Mouse (Mus musculus) heart, embryonic 12.5 days (tissue): Measurements from ENCODE around the gene Alpk1. TPM values are rescaled to one million over a fixed set of nuclear protein-coding genes. Genes with fewer than 3 reads are reported as not detected.
A peak's percentile ranks its signal among the peaks of the same experiment; 100 is the strongest.

ENCODE experiments used
- ATAC-seq: fragments of 200-750 bp; cut with Nextera tagmentation; 2 replicates; pipeline ENCODE4 v1.8.0; 2017; ENCODE audit warnings: moderate TSS enrichment, moderate library complexity; ENCODE audit not compliant: insufficient number of reproducible peaks, low FRiP score
- H3K27ac ChIP-seq: fragments of 300-500 bp; sonication (generic); 2 replicates; pipeline ENCODE4 v1.5.1; 2016; ENCODE audit warnings: mild to moderate bottlenecking, moderate library complexity; ENCODE audit not compliant: poor library complexity, severe bottlenecking
- H3K27me3 ChIP-seq: fragments of 300-500 bp; sonication (generic); replicated peaks from 2 replicates; pipeline ENCODE4 v1.6.1; 2016; ENCODE audit warnings: mild to moderate bottlenecking, moderate library complexity
- H3K36me3 ChIP-seq: fragments of 300-500 bp; sonication (generic); 2 replicates; pipeline ENCODE4 v1.6.1; 2016; ENCODE audit warnings: mild to moderate bottlenecking, moderate library complexity
- H3K4me1 ChIP-seq: fragments of 300-500 bp; sonication (generic); replicated peaks from 2 replicates; pipeline ENCODE4 v1.6.1; 2016; ENCODE audit warnings: mild to moderate bottlenecking
- H3K4me2 ChIP-seq: fragments of 300-500 bp; sonication (generic); 2 replicates; pipeline ENCODE4 v1.6.1; 2016; ENCODE audit warnings: mild to moderate bottlenecking, moderate library complexity
- H3K4me3 ChIP-seq: fragments of 300-500 bp; sonication (generic); 2 replicates; pipeline ENCODE4 v1.5.1; 2016; ENCODE audit warnings: mild to moderate bottlenecking
- H3K9ac ChIP-seq: fragments of 300-500 bp; sonication (generic); 2 replicates; pipeline ENCODE4 v1.6.1; 2016; ENCODE audit warnings: mild to moderate bottlenecking, moderate library complexity
- H3K9me3 ChIP-seq: fragments of 300-500 bp; sonication (generic); replicated peaks from 2 replicates; pipeline ENCODE4 v1.6.1; 2016; ENCODE audit warnings: mild to moderate bottlenecking, moderate library complexity
- WGBS: fragments of 180-500 bp; shearing (Covaris S2); methylation state at CpG from one replicate; pipeline ENCODE4 v1.1.7; 2016; 5-methylcytosine and 5-hydroxymethylcytosine counted together
- polyA plus RNA-seq: library from polyadenylated mRNA; unstranded; fragments of >200 nt; fragmentation: Nextera tagmentation; extraction: Ambion mirVana; gene quantifications from 2 replicates; pipeline ENCODE4 v1.2.1, GENCODE M21; 2016

Alpk1 gene
- polyA plus RNA-seq, 1 experiment from 2014 or later, result 1.5 TPM

DNA sequence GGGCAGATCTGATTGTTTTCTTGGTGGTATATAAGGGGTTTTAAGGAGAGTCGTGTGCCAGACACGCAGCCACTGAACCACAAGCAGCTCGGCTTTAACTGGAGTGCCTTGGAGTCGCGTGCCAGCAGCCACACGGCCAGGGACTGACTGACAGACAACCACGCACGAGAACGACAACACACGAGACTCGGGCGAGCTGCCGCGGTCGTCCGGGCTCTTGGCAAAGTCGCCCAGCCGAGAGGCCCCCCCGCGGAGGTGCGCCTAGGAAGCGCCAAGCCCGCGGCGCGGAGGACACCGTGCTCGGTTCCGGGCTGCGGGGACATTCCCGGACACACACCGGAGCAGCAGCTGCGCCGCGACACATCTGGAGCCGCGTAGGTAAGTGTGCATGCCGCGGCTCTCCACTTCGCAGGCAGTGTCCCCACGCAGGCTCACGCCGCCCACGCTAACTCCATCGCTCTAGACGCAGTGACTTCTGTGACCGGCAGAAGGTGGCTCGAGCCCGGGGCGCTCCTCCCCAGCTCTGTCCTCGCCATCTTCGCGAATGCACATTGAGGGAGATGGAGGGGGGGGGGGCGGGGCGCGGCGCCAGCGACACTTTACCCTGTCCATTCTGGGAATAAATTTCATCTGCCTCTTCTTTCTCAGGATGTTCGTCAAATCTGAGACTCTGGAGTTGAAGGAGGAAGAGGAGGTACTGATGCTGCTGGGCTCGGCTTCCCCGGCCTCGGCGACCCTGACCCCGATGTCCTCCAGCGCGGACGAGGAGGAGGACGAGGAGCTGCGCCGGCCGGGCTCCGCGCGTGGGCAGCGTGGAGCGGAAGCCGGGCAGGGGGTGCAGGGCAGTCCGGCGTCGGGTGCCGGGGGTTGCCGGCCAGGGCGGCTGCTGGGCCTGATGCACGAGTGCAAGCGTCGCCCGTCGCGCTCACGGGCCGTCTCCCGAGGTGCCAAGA, 147.0 kb downstream of the Alpk1 start, which contains the start of gene Neurog2:
TSS of gene Neurog2 (plus strand) at position 56 of the 953 bp plus-strand sequence.
- Histone ChIP-seq H3K9ac (peak within 1 kb of the TSS; percentile 40; the same call in 1 of the 2 replicates), H3K36me3 (no peaks in the 10 kb centered on the region), H3K27ac (no peak within 1 kb of the TSS), H3K4me1 (peaks cover 35% of the 10 kb centered on the region), H3K9me3 (no peaks in the 10 kb centered on the region), H3K4me2 (peak within 1 kb of the TSS; percentile 84), H3K27me3 (peaks cover 88% of the 10 kb centered on the region), H3K4me3 (peak within 1 kb of the TSS; percentile 48)
- 0 out of 2 replicates have a peak, but pooled peaks have one; percentile 10 for ATAC-seq
- under 1% methylated on average over 91 of the region's 92 CpGs for WGBS

DNA sequence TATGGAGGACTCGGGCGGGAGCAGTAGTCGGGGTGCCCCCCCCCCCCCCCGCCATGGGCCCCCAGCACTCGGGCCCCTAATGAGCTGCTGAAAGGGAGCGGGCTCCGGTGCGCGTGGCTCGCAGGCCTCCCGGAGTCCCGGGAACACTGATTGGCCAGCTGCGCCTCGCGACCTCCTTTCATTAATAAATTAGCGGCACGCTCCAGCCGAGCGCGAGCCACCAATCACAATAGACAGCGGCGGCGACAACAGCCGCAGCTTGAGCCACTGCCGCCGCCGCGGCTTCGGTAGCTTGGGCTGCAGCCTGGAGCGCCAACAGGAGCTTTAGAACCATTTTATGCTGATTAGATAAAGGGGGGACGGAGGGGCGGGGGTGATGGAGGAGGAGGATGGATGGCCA, 147.8 kb downstream of the Alpk1 start:
- 2% methylated on average over 28 of the region's 32 CpGs for WGBS
- peak overlapping the region; percentile 40; the same call in 1 of the 2 replicates for H3K9ac ChIP-seq
- H3K4me1 ChIP-seq, result peaks cover 42% of the 10 kb centered on the region
- ATAC-seq, result peak; percentile 47; the same call in 1 of the 2 replicates
- peak overlapping the region; percentile 48 for H3K4me3 ChIP-seq
- no peak overlapping the region for H3K27ac ChIP-seq
- peak overlapping the region; percentile 84 for H3K4me2 ChIP-seq
- H3K27me3 ChIP-seq, result peaks cover 88% of the 10 kb centered on the region
- H3K9me3 ChIP-seq, result no peaks in the 10 kb centered on the region
- H3K36me3 ChIP-seq, result no peaks in the 10 kb centered on the region

DNA sequence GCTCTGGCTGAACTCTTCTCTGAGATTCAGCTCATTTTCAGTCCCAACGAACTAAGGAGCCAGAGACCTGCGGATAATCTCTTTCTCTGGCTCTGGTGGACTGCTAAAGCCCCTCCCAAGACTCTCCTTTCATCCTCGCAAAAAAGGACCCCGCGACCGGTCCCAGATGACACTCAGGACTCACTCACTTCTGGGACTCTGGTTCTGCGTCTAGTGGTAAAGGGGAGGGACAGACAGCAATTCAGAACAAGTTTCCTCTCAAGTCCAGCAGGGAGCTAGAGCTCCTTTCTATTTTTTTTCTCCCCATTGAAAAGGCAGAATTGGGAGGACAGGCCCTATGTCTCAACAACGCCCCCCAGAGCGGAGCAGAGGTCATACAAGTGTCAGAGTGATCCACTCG, 148.7 kb downstream of the Alpk1 start:
- H3K9me3 ChIP-seq, result no peaks in the 10 kb centered on the region
- no peak overlapping the region for H3K4me3 ChIP-seq
- peaks cover 87% of the 10 kb centered on the region for H3K27me3 ChIP-seq
- 0% methylated on average over 10 of the region's 10 CpGs for WGBS
- no peak overlapping the region for H3K27ac ChIP-seq
- no peaks in the 10 kb centered on the region for H3K36me3 ChIP-seq
- peaks cover 43% of the 10 kb centered on the region for H3K4me1 ChIP-seq
- no peak for ATAC-seq
- H3K4me2 ChIP-seq, result no peak overlapping the region
- no peak overlapping the region for H3K9ac ChIP-seq

DNA sequence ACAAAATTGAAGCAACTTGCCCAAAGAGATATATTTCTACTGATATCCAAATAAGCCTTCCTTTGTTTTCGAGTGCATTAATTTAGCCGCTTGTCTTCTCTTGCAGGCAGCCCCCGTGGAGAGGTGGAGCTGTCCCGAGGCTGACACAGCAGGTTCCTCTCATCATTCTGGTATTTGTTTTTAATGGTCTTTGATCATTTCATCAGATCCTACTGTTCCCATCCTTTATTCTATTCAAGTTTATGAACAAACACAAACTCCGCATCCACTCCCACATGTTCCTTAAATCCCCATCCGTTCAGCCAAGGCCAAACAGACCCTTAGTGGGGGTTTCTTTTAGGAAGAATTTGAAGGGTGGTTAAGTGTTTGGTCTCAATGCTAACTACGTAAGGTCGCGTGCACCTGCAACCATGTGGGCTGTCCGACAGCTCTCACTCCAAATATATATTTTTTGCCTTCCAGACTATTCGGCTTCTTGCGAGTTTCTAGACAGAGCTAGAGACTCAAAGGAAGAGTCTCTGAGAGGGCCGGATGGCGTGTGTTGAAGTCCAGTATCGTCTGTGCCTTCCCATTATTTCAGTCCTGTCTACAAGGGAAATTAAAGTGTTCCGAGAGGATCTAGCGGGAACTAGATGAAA, 149.5 kb downstream of the Alpk1 start:
- no peak overlapping the region for H3K4me3 ChIP-seq
- no peaks in the 10 kb centered on the region for H3K9me3 ChIP-seq
- H3K27ac ChIP-seq, result no peak overlapping the region
- no peaks in the 10 kb centered on the region for H3K36me3 ChIP-seq
- 7% methylated on average over 17 of the region's 17 CpGs for WGBS
- peaks cover 89% of the 10 kb centered on the region for H3K27me3 ChIP-seq
- ATAC-seq, result no peak
- no peak overlapping the region for H3K9ac ChIP-seq
- no peak overlapping the region for H3K4me2 ChIP-seq
- H3K4me1 ChIP-seq, result peaks cover 45% of the 10 kb centered on the region

DNA sequence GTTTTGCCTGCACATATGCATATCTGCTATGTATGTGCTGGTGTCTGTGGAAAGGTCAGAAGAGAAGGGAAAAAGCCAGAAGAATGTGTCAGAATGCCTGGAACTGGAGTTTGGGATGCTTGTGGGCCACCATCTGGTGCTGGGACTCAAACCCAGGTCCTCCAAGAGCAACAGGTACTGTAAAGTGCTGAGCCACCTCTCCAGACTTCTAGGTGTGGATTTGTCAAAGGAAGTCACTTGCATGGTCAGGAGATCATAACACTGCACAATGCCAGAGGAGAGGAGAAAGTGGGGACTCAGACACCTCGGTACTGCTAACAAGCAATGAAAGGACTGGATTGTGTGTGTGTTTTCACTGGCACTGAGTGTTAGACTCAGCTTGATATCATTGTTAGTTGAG, 150.1 kb downstream of the Alpk1 start:
- H3K9me3 ChIP-seq, result no peaks in the 10 kb centered on the region
- H3K4me3 ChIP-seq, result no peak overlapping the region
- peaks cover 88% of the 10 kb centered on the region for H3K27me3 ChIP-seq
- H3K4me1 ChIP-seq, result peaks cover 48% of the 10 kb centered on the region
- no peaks in the 10 kb centered on the region for H3K36me3 ChIP-seq
- H3K4me2 ChIP-seq, result no peak overlapping the region
- no peak overlapping the region for H3K27ac ChIP-seq
- H3K9ac ChIP-seq, result no peak overlapping the region
- WGBS, result 16% methylated on average over 1 of the region's 1 CpGs
- ATAC-seq, result no peak

DNA sequence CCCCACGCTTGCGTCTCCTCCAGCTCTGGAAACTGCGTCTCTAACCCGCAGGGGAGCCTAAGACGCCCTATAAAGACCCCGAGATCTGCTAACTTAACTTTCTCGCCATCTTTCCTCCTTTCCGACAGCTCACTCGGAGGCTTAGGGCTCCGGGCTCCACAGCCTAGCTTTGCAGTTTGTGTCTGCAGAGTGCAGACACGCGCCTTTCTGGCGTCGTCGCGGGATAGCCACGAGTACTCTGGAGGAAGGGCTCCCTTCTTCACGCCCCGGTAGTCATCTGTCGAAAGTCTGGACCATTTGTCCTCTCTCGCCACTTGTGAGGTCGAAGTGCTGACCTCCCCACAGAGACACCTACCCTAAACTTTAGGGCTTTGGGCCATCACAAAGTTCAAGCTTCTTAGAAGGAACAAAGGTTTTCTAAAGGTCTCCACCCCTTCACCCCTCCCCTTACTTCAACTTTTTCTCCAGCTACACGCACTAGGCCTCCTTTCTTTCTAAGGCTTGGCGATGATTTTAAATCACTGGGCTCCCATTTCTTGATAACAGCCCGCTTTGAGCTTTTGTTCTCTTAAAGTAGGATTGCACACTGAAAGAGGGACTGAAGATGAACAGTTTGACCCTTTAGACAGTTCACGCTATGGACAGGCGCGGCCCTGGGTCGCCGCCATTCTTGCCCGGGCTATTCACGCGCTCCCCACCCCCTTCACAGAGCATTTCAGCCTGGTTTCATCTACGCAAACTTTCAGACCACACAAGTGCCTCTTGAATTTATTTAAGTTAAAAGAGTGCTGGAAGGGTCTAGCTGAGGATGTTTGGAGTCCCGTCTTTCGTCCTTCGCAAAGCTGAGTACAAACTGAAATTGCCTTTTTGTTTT, 151.8 kb downstream of the Alpk1 start:
- H3K4me1 ChIP-seq, result peaks cover 37% of the 10 kb centered on the region
- 2% methylated on average over 37 of the region's 37 CpGs for WGBS
- no peak overlapping the region for H3K27ac ChIP-seq
- H3K9ac ChIP-seq, result no peak overlapping the region
- H3K4me3 ChIP-seq, result peak overlapping the region; percentile 10
- no peaks in the 10 kb centered on the region for H3K9me3 ChIP-seq
- peaks cover 85% of the 10 kb centered on the region for H3K27me3 ChIP-seq
- peak overlapping the region; percentile 31 for H3K4me2 ChIP-seq
- no peak for ATAC-seq
- H3K36me3 ChIP-seq, result no peaks in the 10 kb centered on the region

DNA sequence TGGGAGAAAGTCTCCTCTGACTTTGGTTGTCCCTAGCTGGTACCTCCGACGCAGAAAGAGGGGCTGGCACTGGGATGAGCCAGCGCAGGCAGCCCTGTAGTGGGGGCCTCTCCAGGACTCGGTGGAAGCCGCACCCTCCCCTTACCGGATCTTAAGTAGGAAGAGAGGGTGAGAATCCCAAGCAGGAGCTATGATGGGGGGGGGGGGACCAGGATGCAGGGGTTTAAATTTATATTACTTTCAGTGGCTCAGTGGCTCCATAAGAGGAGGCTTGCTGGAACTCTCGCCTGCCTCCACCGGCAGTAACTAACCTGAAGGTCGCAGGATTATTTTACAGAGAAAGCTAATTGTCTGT, 152.4 kb downstream of the Alpk1 start:
- Histone ChIP-seq H3K4me1 (peaks cover 30% of the 10 kb centered on the region), H3K4me2 (peak overlapping the region; percentile 31), H3K9me3 (no peaks in the 10 kb centered on the region), H3K4me3 (peak overlapping the region; percentile 10; the same call in 1 of the 2 replicates), H3K9ac (no peak overlapping the region), H3K27ac (no peak overlapping the region), H3K27me3 (peaks cover 85% of the 10 kb centered on the region), H3K36me3 (no peaks in the 10 kb centered on the region)
- 0 out of 2 replicates have a peak, but pooled peaks have one; percentile 22 for ATAC-seq
- WGBS, result under 1% methylated on average over 9 of the region's 9 CpGs

DNA sequence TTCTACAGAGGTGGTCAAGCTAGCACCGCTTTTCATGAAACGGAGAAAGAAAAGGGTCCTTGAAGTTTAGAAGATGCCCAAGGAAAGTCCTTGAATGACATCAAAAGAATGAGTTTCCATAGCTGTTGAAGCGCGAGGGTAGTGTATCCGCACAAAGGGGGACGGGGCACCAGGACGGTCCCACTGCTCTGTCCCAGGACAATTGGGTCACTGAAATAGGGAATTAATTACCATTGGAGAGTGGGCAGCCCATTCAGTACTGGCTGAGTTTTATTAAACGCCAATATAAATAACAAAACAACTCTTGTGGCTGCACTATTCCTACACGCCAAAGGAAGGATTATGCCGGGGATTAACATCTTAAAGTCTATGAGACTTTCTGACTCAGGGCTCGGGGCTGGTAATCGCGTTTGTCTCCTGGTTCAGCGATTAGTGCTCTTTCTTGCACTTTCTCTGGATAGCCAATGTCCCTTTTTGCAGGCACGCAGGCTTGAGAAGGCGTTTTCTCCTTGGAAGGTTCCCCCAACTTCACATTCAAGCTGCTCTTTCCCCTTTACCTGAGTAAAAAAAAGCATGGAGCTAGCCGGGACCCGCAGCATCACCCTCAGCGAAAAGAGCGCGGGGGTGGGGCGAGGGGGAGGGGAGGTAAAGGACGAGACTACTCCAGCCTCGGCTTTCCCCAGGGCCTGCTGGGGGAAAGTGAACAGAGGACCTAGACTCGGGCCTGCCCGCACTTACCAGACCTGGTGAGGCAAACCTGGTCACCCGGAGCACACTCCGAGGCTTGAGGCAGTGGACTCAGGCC, 153.0 kb downstream of the Alpk1 start:
- Histone ChIP-seq H3K4me3 (0 out of 2 replicates have a peak overlapping the region, but pooled peaks have one; percentile 10), H3K9me3 (no peaks in the 10 kb centered on the region), H3K9ac (no peak overlapping the region), H3K27me3 (peaks cover 82% of the 10 kb centered on the region), H3K36me3 (no peaks in the 10 kb centered on the region), H3K4me1 (peaks cover 25% of the 10 kb centered on the region), H3K27ac (no peak overlapping the region), H3K4me2 (peak overlapping the region; percentile 31; the same call in 1 of the 2 replicates)
- WGBS, result 2% methylated on average over 28 of the region's 28 CpGs
- ATAC-seq, result no peak

DNA sequence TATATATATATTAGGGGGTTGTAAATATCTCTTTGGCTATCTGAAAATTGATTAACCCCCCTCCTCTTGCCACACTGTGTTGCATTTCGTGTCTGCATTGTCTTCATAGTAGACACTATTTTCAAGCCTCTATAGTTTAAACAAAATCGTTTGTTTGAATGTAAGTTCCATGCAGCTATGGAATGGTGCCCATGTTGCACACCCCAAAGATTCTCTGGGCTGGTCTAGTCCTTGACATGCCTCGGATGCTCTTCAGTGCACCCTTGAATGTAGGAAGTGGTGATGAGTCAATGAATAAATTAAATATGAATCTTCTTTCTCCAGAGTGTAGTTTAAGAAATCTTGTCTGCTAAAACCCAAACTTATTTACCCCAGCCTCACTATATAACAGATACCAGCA, 153.8 kb downstream of the Alpk1 start:
- Histone ChIP-seq H3K4me2 (no peak overlapping the region), H3K27ac (no peak overlapping the region), H3K4me3 (no peak overlapping the region)

More for the DNA sequence above, 153.8 kb downstream of the Alpk1 start:
- no peak overlapping the region for H3K9ac ChIP-seq
- H3K9me3 ChIP-seq, result no peaks in the 10 kb centered on the region
- 9% methylated on average over 3 of the region's 3 CpGs for WGBS
- no peaks in the 10 kb centered on the region for H3K36me3 ChIP-seq
- H3K4me1 ChIP-seq, result peaks cover 18% of the 10 kb centered on the region
- ATAC-seq, result no peak
- peaks cover 74% of the 10 kb centered on the region for H3K27me3 ChIP-seq
